Mouse (Mus musculus): ENCODE data around the gene Dock8.

GRCm38 (mm10) chr19:25203077-25203476, 203.7 kb downstream of the Dock8 start:
- no peak for TF ChIP-seq CTCF (IDR thresholded peaks at IDR 0.05 in 2 of 3, conservative IDR thresholded peaks at IDR 0.05 in 1 of 3; ENCODE audit: control insufficient read depth in 1 of 3, insufficient read depth in 1 of 3, low read depth in 2 of 3, low read length in 3 of 3, poor library complexity in 1 of 3, severe bottlenecking in 1 of 3)
- TF ChIP-seq ZC3H11A (IDR thresholded peaks at IDR 0.05; ENCODE audit: low read depth, low read length), result no peak
- TF ChIP-seq TAL1 (IDR thresholded peaks at IDR 0.05; ENCODE audit: low read length), result no peak
- no peak for TF ChIP-seq USF1 (IDR thresholded peaks at IDR 0.05; ENCODE audit: low read depth, low read length)
- TF ChIP-seq POLR2A (IDR thresholded peaks at IDR 0.05; ENCODE audit: control insufficient read depth in 1 of 2, insufficient read depth in 1 of 2, low read depth in 1 of 2, low read length in 2 of 2, poor library complexity in 1 of 2), result no peak
- no peak for TF ChIP-seq BHLHE40 (IDR thresholded peaks at IDR 0.05; ENCODE audit: borderline replicate concordance, low read depth, low read length)
- TF ChIP-seq E2F4 (IDR thresholded peaks at IDR 0.05; ENCODE audit: borderline replicate concordance, low read depth, low read length), result no peak
- TF ChIP-seq KAT2A (conservative IDR thresholded peaks at IDR 0.05; ENCODE audit: low read depth, low read length), result no peak
- TF ChIP-seq ZNF384 (IDR thresholded peaks at IDR 0.05; ENCODE audit: low read depth, low read length), result no peak
- no peak for TF ChIP-seq ETS1 (IDR thresholded peaks at IDR 0.05; ENCODE audit: low read depth, low read length)
- TF ChIP-seq NRF1 (IDR thresholded peaks at IDR 0.05; ENCODE audit: insufficient read depth, low read depth, low read length, poor library complexity, severe bottlenecking), result no peak
- TF ChIP-seq EP300 (IDR thresholded peaks at IDR 0.05; ENCODE audit: low read depth in 1 of 2, low read length in 2 of 2), result no peak
- TF ChIP-seq ZKSCAN1 (IDR thresholded peaks at IDR 0.05; ENCODE audit: low read depth, low read length), result no peak

Data from MEL (cell line).